Mouse (Mus musculus): ENCODE results near the gene Zfp511. TPM values are rescaled to one million over a fixed set of nuclear protein-coding genes. Genes with fewer than 3 reads are reported as not detected.

Zfp511 gene
- polyA plus RNA-seq, 1 experiment, result 46.2 TPM

Other genes starting within 250 kb of the Zfp511 start
- gene Adgra1, start 202.2 kb upstream of the Zfp511 start, polyA plus RNA-seq (2012; rRNA removed), result 0.30 and 0.49 TPM in 2 replicates
- 0.80 and 1.5 TPM in 2 replicates for gene Kndc1, start 141.7 kb upstream of the Zfp511 start, polyA plus RNA-seq (2012; rRNA removed)
- 0.16 TPM in 1 of 2 replicates, not detected in the other for gene Utf1, start 92.6 kb upstream of the Zfp511 start, polyA plus RNA-seq (2012; rRNA removed)
- 1.5 and 2.0 TPM in 2 replicates for gene 6430531B16Rik, start 57.6 kb upstream of the Zfp511 start, polyA plus RNA-seq (2012; rRNA removed)
- 7.1 and 8.8 TPM in 2 replicates for gene Adam8, start 43.8 kb upstream of the Zfp511 start, polyA plus RNA-seq (2012; rRNA removed)
- 24.7 and 25.9 TPM in 2 replicates for gene Tubgcp2, start 278 bp downstream of the Zfp511 start, polyA plus RNA-seq (2012; rRNA removed)
- 0.09 TPM in 1 of 2 replicates, not detected in the other for gene Msx3, start 12.7 kb downstream of the Zfp511 start, polyA plus RNA-seq (2012; rRNA removed)
- gene Caly, start 46.2 kb downstream of the Zfp511 start, polyA plus RNA-seq (2012; rRNA removed), result 0.19 and 1.5 TPM in 2 replicates
- gene Prap1, start 57.0 kb downstream of the Zfp511 start, polyA plus RNA-seq (2012; rRNA removed), result not detected in 2 replicates
- 33.3 and 37.9 TPM in 2 replicates for gene Fuom, start 66.0 kb downstream of the Zfp511 start, polyA plus RNA-seq (2012; rRNA removed)
- 16.0 and 18.0 TPM in 2 replicates for gene Paox, start 79.4 kb downstream of the Zfp511 start, polyA plus RNA-seq (2012; rRNA removed)
- gene Echs1, start 80.1 kb downstream of the Zfp511 start, polyA plus RNA-seq (2012; rRNA removed), result 190 and 200 TPM in 2 replicates
- 28.9 and 56.7 TPM in 2 replicates for gene Mtg1, start 101.2 kb downstream of the Zfp511 start, polyA plus RNA-seq (2012; rRNA removed)
- 0.70 and 0.72 TPM in 2 replicates for gene Sprn, start 118.5 kb downstream of the Zfp511 start, polyA plus RNA-seq (2012; rRNA removed)
- gene Olfr522, start 128.4 kb downstream of the Zfp511 start, polyA plus RNA-seq (2012; rRNA removed), result not detected in 2 replicates
- gene Olfr523, start 136.8 kb downstream of the Zfp511 start, polyA plus RNA-seq (2012; rRNA removed), result 0.08 TPM in 1 of 2 replicates, not detected in the other
- gene Olfr524, start 169.6 kb downstream of the Zfp511 start, polyA plus RNA-seq (2012; rRNA removed), result not detected in 2 replicates
- 0.42 and 0.72 TPM in 2 replicates for gene Cd163l1, start 181.9 kb downstream of the Zfp511 start, polyA plus RNA-seq (2012; rRNA removed)
- 0.13 and 0.14 TPM in 2 replicates for gene 5830411N06Rik, start 210.9 kb downstream of the Zfp511 start, polyA plus RNA-seq (2012; rRNA removed)

All from gonadal fat pad, adult 2 months (tissue).